Mouse (Mus musculus) liver, embryonic 14.5 days (tissue): ENCODE data around the gene Zer1. TPM values are rescaled to one million over a fixed set of nuclear protein-coding genes. Genes with fewer than 3 reads are reported as not detected.

ENCODE experiments used
- ATAC-seq: fragments of 200-750 bp; cut with Nextera tagmentation; 2 replicates; pipeline ENCODE4 v1.8.0; 2017; ENCODE audit warnings: moderate number of reproducible peaks, mild to moderate bottlenecking, moderate library complexity; ENCODE audit not compliant: insufficient read depth
- DNase-seq, 3 experiments: peaks; one replicate each; pipeline ENCODE4 v3.0.0-alpha.2; 2012 to 2013; ENCODE audit warnings: low read depth in 3 of 3, low spot score in 3 of 3
- H3K27ac ChIP-seq: fragments of 300-500 bp; sonication (generic); 2 replicates; pipeline ENCODE4 v1.5.1; 2014; ENCODE audit warnings: moderate library complexity, mild to moderate bottlenecking, control low read depth, inconsistent platforms
- H3K27me3 ChIP-seq: fragments of 300-500 bp; sonication (generic); 2 replicates; pipeline ENCODE4 v1.6.1; 2014; ENCODE audit warnings: mild to moderate bottlenecking, low read length, moderate library complexity; ENCODE audit not compliant: control insufficient read depth, insufficient read depth
- H3K36me3 ChIP-seq: fragments of 300-500 bp; sonication (generic); replicated peaks from 2 replicates; pipeline ENCODE4 v1.6.1; 2014; ENCODE audit warnings: low read depth; ENCODE audit not compliant: control insufficient read depth, insufficient read depth
- H3K4me1 ChIP-seq, 2 experiments: fragments of 200-500 bp in 1 of 2; fragments of 300-500 bp in 1 of 2; sonication (generic) in 1 of 2; replicated peaks; 2 replicates each; pipeline ENCODE4 v1.6.1; 2012 to 2014; ENCODE audit warnings: antibody characterized with exemption in 1 of 2, inconsistent platforms in 1 of 2, low read length in 1 of 2; ENCODE audit not compliant: control insufficient read depth in 2 of 2, insufficient read depth in 2 of 2
- H3K4me2 ChIP-seq: fragments of 300-500 bp; sonication (generic); 2 replicates; pipeline ENCODE4 v1.6.1; 2014; ENCODE audit warnings: low read depth, mild to moderate bottlenecking, control low read depth, moderate library complexity
- H3K4me3 ChIP-seq, 2 experiments: fragments of 200-500 bp in 1 of 2; fragments of 300-500 bp in 1 of 2; sonication (generic) in 1 of 2; 2 replicates each; pipeline ENCODE4 v1.5.1; 2012 to 2014; ENCODE audit warnings: low read depth in 2 of 2, low read length in 2 of 2, mild to moderate bottlenecking in 2 of 2, control low read depth in 1 of 2, inconsistent platforms in 1 of 2, moderate library complexity in 1 of 2; ENCODE audit not compliant: insufficient read depth in 1 of 2
- H3K9ac ChIP-seq: fragments of 300-500 bp; sonication (generic); replicated peaks from 2 replicates; pipeline ENCODE4 v1.6.1; 2014; ENCODE audit warnings: mild to moderate bottlenecking, control low read depth, moderate library complexity
- H3K9me3 ChIP-seq: fragments of 300-500 bp; sonication (generic); 2 replicates; pipeline ENCODE4 v1.6.1; 2016; ENCODE audit warnings: low read length, mixed read lengths; ENCODE audit not compliant: control insufficient read depth
- CTCF ChIP-seq: IDR thresholded peaks from 2 replicates; pipeline ENCODE4 v1.5.1; 2016; ENCODE audit warnings: antibody characterized with exemption, low read depth, control low read depth
- EP300 ChIP-seq: IDR thresholded peaks from 2 replicates; pipeline ENCODE4 v1.6.1; 2016; ENCODE audit warnings: antibody characterized with exemption, low read depth
- WGBS: fragments of 180-500 bp; shearing (Covaris S2); extraction: QIAGEN DNeasy Blood & Tissue Kit; methylation state at CpG from one replicate; pipeline ENCODE4 v1.1.7; 2014; ENCODE audit not compliant: insufficient replicate concordance; 5-methylcytosine and 5-hydroxymethylcytosine counted together
- polyA plus RNA-seq, 2 experiments: library from polyadenylated mRNA; depleted of rRNA in 1 of 2; stranded (reverse) in 1 of 2; unstranded in 1 of 2; fragments of >200 nt; fragmentation: Nextera tagmentation in 1 of 2; extraction: Ambion mirVana in 1 of 2; gene quantifications; 2 replicates each; pipeline versions ENCODE4 v1.2.1 to v1.2.3; 2012 to 2014

The Zer1 gene
- polyA plus RNA-seq, 2 experiments = 1.9 to 8.1 TPM

- H3K9ac ChIP-seq = no peak overlapping the region
- peak overlapping the region in 1 of 2 experiments; percentile 62; a peak in 1 of 4 replicates for H3K4me3 ChIP-seq
- H3K4me2 ChIP-seq = peak overlapping the region; percentile 100
- no peaks in the 10 kb centered on the region for H3K27me3 ChIP-seq
- 36% methylated on average over 6 of the region's 6 CpGs for WGBS
- no peak overlapping the region for H3K27ac ChIP-seq
- H3K4me1 ChIP-seq = peaks cover 4 to 6% of the 10 kb centered on the region in 2 experiments; a peak in 2 of 4 replicates
- TF ChIP-seq EP300 = no peak
- no peak for TF ChIP-seq CTCF
- H3K36me3 ChIP-seq = peaks cover 3% of the 10 kb centered on the region
- H3K9me3 ChIP-seq = no peaks in the 10 kb centered on the region
- ATAC-seq (peak; percentile 9; the same call in 1 of the 2 replicates), DNase-seq (no peak)
These were observed 47.4 kb downstream of the Zer1 start for GRCm38 (mm10) chr2:30076959-30077358.

DNA sequence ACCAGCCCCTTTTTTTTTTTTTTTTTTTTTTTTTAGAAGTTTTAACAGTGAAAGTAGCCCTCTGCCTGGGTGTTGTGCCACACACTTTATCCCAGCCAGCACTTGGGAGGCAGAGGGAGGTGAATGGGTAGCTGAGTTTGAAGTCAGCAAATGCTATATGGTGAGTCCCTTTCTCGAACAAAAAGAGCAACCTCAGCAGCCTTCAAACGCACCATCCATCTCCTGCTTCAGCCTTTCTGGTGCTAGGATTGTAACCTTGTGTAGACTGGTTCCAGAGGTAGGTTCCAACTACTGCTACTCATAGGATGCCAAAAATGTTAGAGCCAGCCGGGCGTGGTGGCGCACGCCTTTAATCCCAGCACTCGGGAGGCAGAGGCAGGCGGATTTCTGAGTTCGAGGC, 47.9 kb downstream of the Zer1 start:
- ATAC-seq = no peak

GRCm38 (mm10) chr2:30075625-30076024, 48.8 kb downstream of the Zer1 start:
- WGBS = 66% methylated on average over 3 of the region's 3 CpGs
- ATAC-seq = no peak
- H3K4me3 ChIP-seq = no peak overlapping the region
- no peak overlapping the region for H3K4me2 ChIP-seq
- no peak overlapping the region for H3K27ac ChIP-seq
- H3K27me3 ChIP-seq = no peaks in the 10 kb centered on the region
- DNase-seq = no peak
- H3K9me3 ChIP-seq = no peaks in the 10 kb centered on the region
- peaks cover 4% of the 10 kb centered on the region for H3K36me3 ChIP-seq
- peaks cover 4 to 6% of the 10 kb centered on the region in 2 experiments; a peak in 2 of 4 replicates for H3K4me1 ChIP-seq
- TF ChIP-seq CTCF = no peak
- no peak for TF ChIP-seq EP300
- H3K9ac ChIP-seq = no peak overlapping the region

More for the DNA sequence above, 47.9 kb downstream of the Zer1 start:
- TF ChIP-seq CTCF (no peak), EP300 (no peak)
- H3K4me1 ChIP-seq = peaks cover 4 to 6% of the 10 kb centered on the region in 2 experiments; a peak in 2 of 4 replicates
- peaks cover 3% of the 10 kb centered on the region for H3K36me3 ChIP-seq
- DNase-seq = no peak
- H3K27ac ChIP-seq = no peak overlapping the region
- H3K4me3 ChIP-seq = no peak overlapping the region
- no peaks in the 10 kb centered on the region for H3K9me3 ChIP-seq
- H3K27me3 ChIP-seq = no peaks in the 10 kb centered on the region
- no peak overlapping the region for H3K9ac ChIP-seq
- H3K4me2 ChIP-seq = no peak overlapping the region
- WGBS = 79% methylated on average over 7 of the region's 9 CpGs

GRCm38 (mm10) chr2:30073285-30073684, 51.1 kb downstream of the Zer1 start:
- WGBS = 71% methylated on average over 3 of the region's 3 CpGs
- no peaks in the 10 kb centered on the region for H3K9me3 ChIP-seq
- H3K36me3 ChIP-seq = peaks cover 27% of the 10 kb centered on the region
- no peak overlapping the region for H3K27ac ChIP-seq
- H3K4me2 ChIP-seq = no peak overlapping the region
- ATAC-seq (no peak), DNase-seq (no peak)
- TF ChIP-seq CTCF = no peak
- no peak for TF ChIP-seq EP300
- H3K27me3 ChIP-seq = no peaks in the 10 kb centered on the region
- no peak overlapping the region for H3K4me3 ChIP-seq
- no peak overlapping the region for H3K9ac ChIP-seq
- H3K4me1 ChIP-seq = peaks cover 1 to 3% of the 10 kb centered on the region in 2 experiments; a peak in 2 of 4 replicates

DNA sequence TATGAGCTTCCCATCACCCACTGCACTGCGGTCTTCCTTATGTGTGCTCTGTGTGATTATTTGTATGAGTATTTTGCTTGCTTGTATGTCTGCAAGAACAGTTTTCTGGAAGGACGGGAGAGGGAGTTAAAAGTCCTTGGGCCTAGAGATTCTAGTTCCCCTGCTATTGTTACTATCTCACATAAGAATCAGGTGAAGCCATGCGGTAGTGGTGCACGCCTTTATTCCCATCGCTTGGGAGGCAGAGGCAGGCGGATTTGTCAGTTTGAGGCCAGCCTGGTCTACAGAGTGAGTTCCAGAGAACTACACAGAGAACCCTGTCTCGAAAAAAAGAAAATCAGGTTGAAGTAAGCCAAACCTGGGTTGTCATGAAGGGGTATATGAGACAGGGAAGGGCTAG, 51.5 kb downstream of the Zer1 start:
- H3K4me3 ChIP-seq = no peak overlapping the region
- H3K4me1 ChIP-seq = peaks cover under 1 to 1% of the 10 kb centered on the region in 2 experiments; a peak in 2 of 4 replicates
- DNase-seq = no peak
- H3K27ac ChIP-seq = no peak overlapping the region
- H3K36me3 ChIP-seq = peaks cover 30% of the 10 kb centered on the region
- no peaks in the 10 kb centered on the region for H3K27me3 ChIP-seq
- TF ChIP-seq EP300 = no peak
- no peak for TF ChIP-seq CTCF
- no peak for ATAC-seq
- WGBS = 51% methylated on average over 7 of the region's 7 CpGs
- H3K9ac ChIP-seq = no peak overlapping the region
- no peak overlapping the region for H3K4me2 ChIP-seq
- H3K9me3 ChIP-seq = no peaks in the 10 kb centered on the region
